Mouse (Mus musculus): ENCODE data around the gene Erc2. TPM values are rescaled to one million over a fixed set of nuclear protein-coding genes. Genes with fewer than 3 reads are reported as not detected.

Gene Erc2
- polyA plus RNA-seq, 1 experiment from 2014 or later: 6.1 TPM

DNA sequence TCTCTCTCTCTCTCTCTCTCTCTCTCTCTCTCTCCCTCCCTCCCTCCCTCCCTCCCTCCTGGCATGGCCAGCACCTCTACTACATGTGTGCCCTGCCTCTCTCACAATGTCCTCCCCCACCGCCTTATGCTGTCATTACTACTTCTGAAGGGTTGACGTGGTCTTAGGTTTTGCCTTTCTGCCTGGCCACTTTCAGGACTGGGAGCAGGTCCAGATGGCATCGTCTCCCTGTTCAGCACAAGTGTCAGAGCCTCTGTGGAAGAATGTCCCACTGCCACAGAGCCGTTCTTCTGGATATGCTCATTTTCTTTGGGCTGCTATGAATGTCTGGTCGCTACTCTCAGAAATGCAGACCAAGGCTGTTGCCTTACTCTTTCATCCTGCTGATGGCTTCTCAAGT lies 671.7 kb downstream of the Erc2 start:
- Histone ChIP-seq H3K27me3 (no peaks in the 10 kb centered on the region), H3K4me3 (no peak overlapping the region), H3K36me3 (no peaks in the 10 kb centered on the region), H3K4me2 (no peak overlapping the region), H3K9me3 (no peaks in the 10 kb centered on the region), H3K4me1 (peaks cover 13% of the 10 kb centered on the region), H3K27ac (no peak overlapping the region), H3K9ac (no peak overlapping the region)
- no peak for ATAC-seq (ENCODE audit: insufficient number of reproducible peaks, low FRiP score, low TSS enrichment, low read depth)
- 86% methylated on average over 5 of the region's 5 CpGs for WGBS

DNA sequence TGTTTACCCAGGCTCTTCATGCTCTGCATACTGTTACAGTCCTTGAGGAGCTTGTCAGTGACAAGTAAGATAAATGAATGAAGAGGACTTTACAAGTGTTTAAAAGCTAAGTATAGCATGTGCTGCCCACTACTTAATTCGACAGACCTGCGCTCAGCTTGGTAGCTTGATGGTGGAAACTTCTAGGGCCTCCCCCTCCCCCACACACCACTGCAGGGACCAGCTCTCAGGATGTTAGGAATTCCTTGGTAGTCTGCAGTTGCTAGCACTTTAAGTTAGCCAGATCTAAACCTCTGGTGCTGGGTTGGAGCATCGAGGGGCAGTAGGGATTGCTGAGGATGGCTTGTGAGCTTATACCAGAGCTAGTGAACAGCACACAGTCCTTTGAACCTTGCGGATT lies 672.9 kb downstream of the Erc2 start:
- Histone ChIP-seq H3K4me3 (no peak overlapping the region), H3K36me3 (no peaks in the 10 kb centered on the region), H3K9ac (no peak overlapping the region), H3K27ac (no peak overlapping the region), H3K4me2 (no peak overlapping the region), H3K9me3 (no peaks in the 10 kb centered on the region), H3K27me3 (no peaks in the 10 kb centered on the region), H3K4me1 (peaks cover 11% of the 10 kb centered on the region)
- WGBS: 37% methylated on average over 4 of the region's 4 CpGs
- no peak for ATAC-seq (ENCODE audit: insufficient number of reproducible peaks, low FRiP score, low TSS enrichment, low read depth)

DNA sequence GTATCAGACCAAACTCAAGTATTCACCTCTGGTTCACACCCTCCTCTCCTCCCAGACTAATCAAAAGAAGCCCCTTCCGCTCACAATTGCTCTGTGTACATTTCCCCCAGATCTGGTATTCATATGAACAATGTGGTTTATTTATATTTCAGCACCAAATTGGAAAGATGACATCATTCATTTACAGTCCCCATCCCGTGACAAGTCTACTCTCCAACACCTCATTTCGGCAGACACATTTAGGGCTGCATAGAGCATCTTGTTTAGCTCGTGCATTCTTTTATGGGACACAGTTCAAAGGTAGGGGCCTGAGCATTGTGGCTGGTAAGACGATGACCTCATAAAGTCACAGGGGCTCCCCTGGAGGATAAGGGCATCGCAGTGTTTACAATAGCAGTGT lies 677.9 kb downstream of the Erc2 start:
- peaks cover 10% of the 10 kb centered on the region for H3K4me1 ChIP-seq
- H3K4me2 ChIP-seq: no peak overlapping the region
- no peak for ATAC-seq (ENCODE audit: insufficient number of reproducible peaks, low FRiP score, low TSS enrichment, low read depth)
- no peaks in the 10 kb centered on the region for H3K36me3 ChIP-seq
- H3K27ac ChIP-seq: no peak overlapping the region
- H3K4me3 ChIP-seq: no peak overlapping the region
- 45% methylated on average over 6 of the region's 6 CpGs for WGBS
- no peaks in the 10 kb centered on the region for H3K9me3 ChIP-seq
- H3K9ac ChIP-seq: no peak overlapping the region
- no peaks in the 10 kb centered on the region for H3K27me3 ChIP-seq

GRCm38 (mm10) chr14:28301251-28301650 lies 679.0 kb downstream of the Erc2 start:
- ATAC-seq (ENCODE audit: insufficient number of reproducible peaks, low FRiP score, low TSS enrichment, low read depth): no peak
- H3K9ac ChIP-seq: no peak overlapping the region
- WGBS: 54% methylated on average over 5 of the region's 5 CpGs

DNA sequence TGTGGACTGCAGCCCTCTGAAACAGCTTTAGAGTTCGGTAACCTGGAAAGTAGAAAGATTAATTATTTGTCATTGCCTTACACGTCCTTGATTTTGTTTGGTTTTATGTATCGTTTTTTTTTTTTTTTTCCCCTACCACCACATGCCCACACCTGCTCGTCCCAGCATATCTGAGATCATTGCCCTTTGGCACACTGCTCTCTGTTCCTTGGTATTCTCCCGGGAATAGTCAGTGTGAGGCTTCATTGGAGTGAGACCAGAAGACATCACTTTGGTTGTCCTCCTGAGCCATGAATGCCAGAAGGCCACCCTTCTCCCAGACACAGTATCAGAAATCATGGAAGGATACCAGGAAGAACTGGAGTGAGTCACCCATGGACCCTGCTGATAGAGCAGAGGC lies 681.9 kb downstream of the Erc2 start:
- WGBS: 81% methylated on average over 5 of the region's 5 CpGs
- no peaks in the 10 kb centered on the region for H3K36me3 ChIP-seq

More at GRCm38 (mm10) chr14:28301251-28301650, 679.0 kb downstream of the Erc2 start:
- Histone ChIP-seq H3K27me3 (no peaks in the 10 kb centered on the region), H3K4me3 (no peak overlapping the region), H3K27ac (no peak overlapping the region), H3K9me3 (no peaks in the 10 kb centered on the region), H3K4me2 (no peak overlapping the region), H3K36me3 (no peaks in the 10 kb centered on the region), H3K4me1 (no peaks in the 10 kb centered on the region)

GRCm38 (mm10) chr14:28308661-28309060 lies 686.4 kb downstream of the Erc2 start:
- ATAC-seq (ENCODE audit: insufficient number of reproducible peaks, low FRiP score, low TSS enrichment, low read depth): no peak
- H3K27ac ChIP-seq: no peak overlapping the region
- WGBS: 72% methylated on average over 1 of the region's 1 CpGs

More for the DNA sequence above, 681.9 kb downstream of the Erc2 start:
- no peaks in the 10 kb centered on the region for H3K27me3 ChIP-seq
- ATAC-seq (ENCODE audit: insufficient number of reproducible peaks, low FRiP score, low TSS enrichment, low read depth): no peak
- H3K4me3 ChIP-seq: no peak overlapping the region
- H3K4me2 ChIP-seq: no peak overlapping the region
- H3K4me1 ChIP-seq: no peaks in the 10 kb centered on the region
- H3K9ac ChIP-seq: no peak overlapping the region
- H3K27ac ChIP-seq: no peak overlapping the region
- no peaks in the 10 kb centered on the region for H3K9me3 ChIP-seq

GRCm38 (mm10) chr14:28316851-28317250 lies 694.6 kb downstream of the Erc2 start:
- Histone ChIP-seq H3K36me3 (no peaks in the 10 kb centered on the region), H3K4me3 (no peak overlapping the region), H3K27ac (no peak overlapping the region), H3K27me3 (no peaks in the 10 kb centered on the region), H3K4me1 (no peaks in the 10 kb centered on the region), H3K9me3 (no peaks in the 10 kb centered on the region), H3K9ac (no peak overlapping the region), H3K4me2 (no peak overlapping the region)
- no peak for ATAC-seq (ENCODE audit: insufficient number of reproducible peaks, low FRiP score, low TSS enrichment, low read depth)
- WGBS: 71% methylated on average over 7 of the region's 7 CpGs

More at GRCm38 (mm10) chr14:28308661-28309060, 686.4 kb downstream of the Erc2 start:
- H3K4me1 ChIP-seq: 0 out of 2 replicates have a peak, but pooled peaks cover 7% of the 10 kb centered on the region
- H3K27me3 ChIP-seq: no peaks in the 10 kb centered on the region
- no peaks in the 10 kb centered on the region for H3K36me3 ChIP-seq
- H3K9ac ChIP-seq: no peak overlapping the region
- H3K9me3 ChIP-seq: no peaks in the 10 kb centered on the region
- H3K4me2 ChIP-seq: no peak overlapping the region
- H3K4me3 ChIP-seq: no peak overlapping the region

- Histone ChIP-seq H3K9me3 (no peaks in the 10 kb centered on the region), H3K27ac (no peak overlapping the region), H3K4me3 (no peak overlapping the region), H3K4me2 (no peak overlapping the region), H3K27me3 (no peaks in the 10 kb centered on the region), H3K4me1 (peaks cover 7% of the 10 kb centered on the region; the same call in 1 of the 2 replicates), H3K36me3 (no peaks in the 10 kb centered on the region), H3K9ac (no peak overlapping the region)
- no peak for ATAC-seq (ENCODE audit: insufficient number of reproducible peaks, low FRiP score, low TSS enrichment, low read depth)
- 86% methylated on average over 5 of the region's 5 CpGs for WGBS
Measured at GRCm38 (mm10) chr14:28321916-28322534, 699.8 kb downstream of the Erc2 start.

DNA sequence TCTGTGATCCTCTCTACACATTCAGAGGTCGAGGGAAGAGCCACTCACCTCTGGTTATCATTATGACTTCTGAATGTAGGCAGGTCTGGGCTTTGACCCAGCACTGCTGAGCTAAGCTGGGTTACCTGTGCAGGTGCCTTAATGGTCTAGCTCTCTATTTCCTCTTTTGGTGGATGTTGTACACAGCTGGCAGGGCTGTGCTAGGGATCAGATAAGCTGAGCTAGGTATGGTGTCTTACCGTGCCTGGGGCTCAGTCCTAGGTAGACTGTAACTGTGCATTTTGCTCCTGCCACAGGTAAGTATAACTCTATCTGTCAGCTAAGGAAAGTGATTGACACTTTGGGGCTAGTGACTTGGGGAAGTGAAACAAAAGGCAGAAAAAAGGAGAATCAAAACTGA lies 701.0 kb downstream of the Erc2 start:
- H3K9ac ChIP-seq: no peak overlapping the region
- 71% methylated on average over 2 of the region's 2 CpGs for WGBS
- peaks cover 7% of the 10 kb centered on the region; the same call in 1 of the 2 replicates for H3K4me1 ChIP-seq
- H3K4me3 ChIP-seq: no peak overlapping the region
- ATAC-seq (ENCODE audit: insufficient number of reproducible peaks, low FRiP score, low TSS enrichment, low read depth): no peak
- no peaks in the 10 kb centered on the region for H3K9me3 ChIP-seq
- H3K4me2 ChIP-seq: no peak overlapping the region
- H3K27me3 ChIP-seq: no peaks in the 10 kb centered on the region
- no peaks in the 10 kb centered on the region for H3K36me3 ChIP-seq
- no peak overlapping the region for H3K27ac ChIP-seq

GRCm38 (mm10) chr14:28323727-28324126 lies 701.5 kb downstream of the Erc2 start:
- Histone ChIP-seq H3K27me3 (no peaks in the 10 kb centered on the region), H3K4me2 (no peak overlapping the region), H3K36me3 (no peaks in the 10 kb centered on the region), H3K9me3 (no peaks in the 10 kb centered on the region), H3K27ac (no peak overlapping the region), H3K4me1 (peaks cover 7% of the 10 kb centered on the region; the same call in 1 of the 2 replicates), H3K4me3 (no peak overlapping the region), H3K9ac (no peak overlapping the region)
- 42% methylated on average over 2 of the region's 2 CpGs for WGBS
- ATAC-seq (ENCODE audit: insufficient number of reproducible peaks, low FRiP score, low TSS enrichment, low read depth): no peak

GRCm38 (mm10) chr14:28326456-28326855 lies 704.2 kb downstream of the Erc2 start:
- Histone ChIP-seq H3K4me1 (peaks cover 7% of the 10 kb centered on the region; the same call in 1 of the 2 replicates), H3K36me3 (no peaks in the 10 kb centered on the region), H3K9me3 (no peaks in the 10 kb centered on the region), H3K4me3 (no peak overlapping the region), H3K27me3 (no peaks in the 10 kb centered on the region), H3K27ac (no peak overlapping the region), H3K4me2 (no peak overlapping the region), H3K9ac (no peak overlapping the region)
- WGBS: 61% methylated on average over 7 of the region's 7 CpGs
- ATAC-seq (ENCODE audit: insufficient number of reproducible peaks, low FRiP score, low TSS enrichment, low read depth): no peak

DNA sequence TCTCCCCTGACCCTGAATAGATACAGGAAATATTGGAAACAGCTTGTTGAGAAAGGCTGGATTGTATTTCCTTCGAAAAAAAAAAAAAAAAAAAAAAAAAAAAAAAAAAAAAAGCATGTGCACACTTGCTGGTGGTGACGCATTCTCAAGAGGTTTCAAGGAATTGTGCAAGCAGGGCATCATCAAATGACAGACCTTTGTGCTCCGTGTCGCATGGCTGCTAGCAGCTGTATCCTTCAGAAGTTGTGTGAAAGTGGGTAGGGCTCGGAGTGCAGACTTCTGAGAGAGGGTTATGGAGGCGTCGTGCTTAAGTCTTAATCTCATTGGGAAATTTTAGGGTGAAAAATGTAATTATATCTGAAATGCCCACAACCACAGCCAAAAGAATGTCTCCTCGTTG lies 706.3 kb downstream of the Erc2 start:
- ATAC-seq (ENCODE audit: insufficient number of reproducible peaks, low FRiP score, low TSS enrichment, low read depth): no peak
- H3K4me1 ChIP-seq: peaks cover 8% of the 10 kb centered on the region; the same call in 1 of the 2 replicates

More for the DNA sequence above, 706.3 kb downstream of the Erc2 start:
- H3K4me3 ChIP-seq: no peak overlapping the region
- WGBS: 65% methylated on average over 8 of the region's 8 CpGs
- no peaks in the 10 kb centered on the region for H3K9me3 ChIP-seq
- no peaks in the 10 kb centered on the region for H3K27me3 ChIP-seq
- H3K27ac ChIP-seq: no peak overlapping the region
- no peak overlapping the region for H3K9ac ChIP-seq
- no peak overlapping the region for H3K4me2 ChIP-seq
- H3K36me3 ChIP-seq: no peaks in the 10 kb centered on the region

Measured in limb, embryonic 15.5 days (tissue).